14 mouse cellular contexts compared by ENCODE assay signal in genomic region chr16:24973009-24973631, GRCm38 (mm10).
DNase-seq lines count a peak whose midpoint lies in the region; ATAC-seq lines count a peak whose summit lies in the region.
"Had no signal": no experiment of that assay in that cellular context is flagged by ENCODE, and none has a peak within 500 bp of the region (broad histone marks: within the 10 kb centered on the region; RNA-seq: fewer than 3 reads in every experiment).

No protein-coding gene starts in this region.

- no peaks in the 10 kb centered on the region for H3K9me3 ChIP-seq in heart, embryonic 15.5 days (replicated peaks)
- no peaks in the 10 kb centered on the region for H3K9me3 ChIP-seq in forebrain, embryonic 14.5 days (replicated peaks; ENCODE audit: control insufficient read depth, low read length)
- H3K9me3 ChIP-seq: limb, embryonic 15.5 days; neural tube, embryonic 13.5 days had no signal

- peak overlapping the region; percentile 32 for H3K27ac ChIP-seq in heart, embryonic 15.5 days
- peak overlapping the region; percentile 55 for H3K27ac ChIP-seq in forebrain, embryonic 14.5 days (ENCODE audit: low read depth, low read length)
- H3K27ac ChIP-seq: limb, embryonic 15.5 days; neural tube, embryonic 13.5 days had no signal

- no peak overlapping the region for H3K4me3 ChIP-seq in heart, embryonic 15.5 days
- H3K4me3 ChIP-seq in forebrain, embryonic 14.5 days (ENCODE audit: low read depth, low read length): no peak overlapping the region
- H3K4me3 ChIP-seq: limb, embryonic 15.5 days; neural tube, embryonic 13.5 days had no signal

- ATAC-seq in heart, embryonic 15.5 days (replicated peaks; ENCODE audit: insufficient number of reproducible peaks, insufficient read depth, low FRiP score, low read depth): no peak
- ATAC-seq in forebrain, embryonic 14.5 days: peak; percentile 87
- ATAC-seq in neutrophil, adult 5-6 weeks (ENCODE audit: extremely low read depth, insufficient number of reproducible peaks, low FRiP score, poor library complexity, severe bottlenecking): peak; percentile 13; the same call in 1 of the 2 replicates
- ATAC-seq: CD4-positive, CD25-positive, alpha-beta regulatory T cell, adult 4 months had no signal

- DNase-seq in heart, postnatal 25 days (ENCODE audit: low spot score): no peak
- peak; percentile 48 for DNase-seq in brain, adult 2 months (ENCODE audit: low read depth, low spot score)
- DNase-seq in forebrain, embryonic 14.5 days (ENCODE audit: low spot score): peak; percentile 80
- DNase-seq in cerebellum, postnatal 36 days: no peak
- DNase-seq in ovary, postnatal 14 days (ENCODE audit: low spot score): no peak
- DNase-seq: cerebellum, adult 11-12 months; cerebellum, postnatal 25 days; thymus, adult 2 months had no signal

- no peak overlapping the region for H3K9ac ChIP-seq in heart, embryonic 15.5 days
- H3K9ac ChIP-seq in forebrain, embryonic 14.5 days (ENCODE audit: low read length): no peak overlapping the region
- H3K9ac ChIP-seq: limb, embryonic 15.5 days; neural tube, embryonic 13.5 days had no signal

- 64% methylated on average over 5 of the region's 5 CpGs for WGBS in heart, embryonic 15.5 days
- 47% methylated on average over 5 of the region's 5 CpGs for WGBS in forebrain, embryonic 14.5 days

- peaks cover 9% of the 10 kb centered on the region; the same call in 1 of the 2 replicates for H3K4me1 ChIP-seq in heart, embryonic 15.5 days (replicated peaks)
- peaks cover 14% of the 10 kb centered on the region for H3K4me1 ChIP-seq in forebrain, embryonic 14.5 days (ENCODE audit: control insufficient read depth, insufficient read depth, low read length)
- H3K4me1 ChIP-seq: limb, embryonic 15.5 days had no signal

- no peaks in the 10 kb centered on the region for H3K27me3 ChIP-seq in heart, embryonic 15.5 days
- H3K27me3 ChIP-seq in forebrain, embryonic 14.5 days (replicated peaks; ENCODE audit: control insufficient read depth, insufficient read depth, low read length): no peaks in the 10 kb centered on the region
- H3K27me3 ChIP-seq: limb, embryonic 15.5 days; neural tube, embryonic 13.5 days had no signal

- intact Hi-C loops in heart, postnatal 25 days (cut with DNase I): no loop called here

- no peak overlapping the region for H3K4me2 ChIP-seq in heart, embryonic 15.5 days
- H3K4me2 ChIP-seq in forebrain, embryonic 14.5 days (ENCODE audit: low read length): 0 out of 2 replicates have a peak overlapping the region, but pooled peaks have one; percentile 9
- H3K4me2 ChIP-seq: limb, embryonic 15.5 days; midbrain, embryonic 11.5 days; neural tube, embryonic 13.5 days had no signal

- H3K36me3 ChIP-seq in heart, embryonic 15.5 days: no peaks in the 10 kb centered on the region; the same call in 1 of the 2 replicates
- H3K36me3 ChIP-seq in forebrain, embryonic 14.5 days (ENCODE audit: control insufficient read depth, insufficient read depth, low read length): no peaks in the 10 kb centered on the region
- H3K36me3 ChIP-seq: neural tube, embryonic 13.5 days had no signal

Comparison
In these comparisons a context has a peak if more than half of its experiments do, and no peak if none do; other contexts are left out.
1. DNase-seq: peak in brain, adult 2 months (single experiment) and forebrain, embryonic 14.5 days (single experiment); none in heart, postnatal 25 days (single experiment), cerebellum, postnatal 36 days (0 of 2) and ovary, postnatal 14 days (single experiment).